Mouse (Mus musculus): ENCODE results near the gene Rin2. TPM values are rescaled to one million over a fixed set of nuclear protein-coding genes. Genes with fewer than 3 reads are reported as not detected.

The Rin2 gene
- polyA plus RNA-seq, 1 experiment from 2014 or later = 7.3 TPM

DNA sequence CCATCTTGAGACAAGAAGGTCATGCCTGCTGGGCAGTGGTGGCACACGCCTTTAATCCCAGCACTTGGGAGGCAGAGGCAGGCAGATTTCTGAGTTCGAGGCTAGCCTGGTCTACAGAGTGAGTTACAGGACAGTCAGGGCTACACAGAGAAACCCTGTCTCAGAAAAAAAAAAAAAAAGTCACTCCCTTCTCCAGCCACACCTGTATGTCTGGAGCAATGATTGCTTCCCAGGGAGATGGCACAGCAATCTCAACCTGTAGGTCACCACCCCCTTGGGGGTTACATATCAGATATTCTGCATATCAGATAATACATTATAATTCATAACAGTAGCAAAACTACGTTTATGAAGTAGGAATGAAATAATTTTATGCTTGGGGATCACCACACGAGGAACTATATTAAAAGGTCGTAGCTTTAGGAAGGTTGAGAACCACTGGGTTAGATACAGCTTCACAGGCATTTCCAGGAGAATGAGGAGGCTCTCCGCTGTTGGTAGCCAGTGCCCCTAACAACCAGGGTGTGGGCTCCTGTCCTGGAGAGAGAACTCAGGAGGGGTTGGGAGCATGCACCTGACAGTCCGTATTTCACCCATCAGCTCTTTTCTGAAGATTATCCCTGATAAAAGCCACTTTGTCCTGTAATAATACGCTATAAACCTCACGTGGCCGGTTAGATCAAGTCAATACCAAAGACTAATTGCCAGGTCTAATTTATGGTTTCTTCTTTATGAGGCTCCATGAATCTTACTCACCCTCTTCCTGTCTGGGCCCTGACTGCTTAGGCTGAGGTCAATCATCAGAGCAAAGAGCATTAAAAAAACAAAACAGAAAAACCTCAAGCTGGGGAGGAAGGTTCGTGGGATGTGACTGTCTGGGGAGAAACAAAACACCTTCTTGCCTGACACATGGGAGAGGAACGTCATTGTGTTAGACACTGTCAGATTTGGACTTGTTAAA is 166.2 kb downstream of the Rin2 start:
- Histone ChIP-seq H3K36me3 (ENCODE audit: poor library complexity, severe bottlenecking) (no peaks in the 10 kb centered on the region), H3K4me2 (no peak overlapping the region), H3K27me3 (no peaks in the 10 kb centered on the region), H3K9ac (no peak overlapping the region), H3K4me1 (peaks cover 6% of the 10 kb centered on the region; the same call in 1 of the 2 replicates), H3K27ac (no peak overlapping the region), H3K9me3 (replicated peaks) (no peaks in the 10 kb centered on the region), H3K4me3 (no peak overlapping the region)
- 87% methylated on average over 12 of the region's 12 CpGs for WGBS
- ATAC-seq = no peak

- Histone ChIP-seq H3K4me1 (peaks cover 6% of the 10 kb centered on the region; the same call in 1 of the 2 replicates), H3K27me3 (no peaks in the 10 kb centered on the region), H3K4me2 (no peak overlapping the region), H3K9ac (no peak overlapping the region), H3K4me3 (no peak overlapping the region), H3K9me3 (replicated peaks) (no peaks in the 10 kb centered on the region), H3K27ac (no peak overlapping the region), H3K36me3 (ENCODE audit: poor library complexity, severe bottlenecking) (no peaks in the 10 kb centered on the region)
- no peak for ATAC-seq
- 94% methylated on average over 6 of the region's 6 CpGs for whole genome bisulfite sequencing
Observed at GRCm38 (mm10) chr2:145843322-145843721, 168.3 kb downstream of the Rin2 start.

DNA sequence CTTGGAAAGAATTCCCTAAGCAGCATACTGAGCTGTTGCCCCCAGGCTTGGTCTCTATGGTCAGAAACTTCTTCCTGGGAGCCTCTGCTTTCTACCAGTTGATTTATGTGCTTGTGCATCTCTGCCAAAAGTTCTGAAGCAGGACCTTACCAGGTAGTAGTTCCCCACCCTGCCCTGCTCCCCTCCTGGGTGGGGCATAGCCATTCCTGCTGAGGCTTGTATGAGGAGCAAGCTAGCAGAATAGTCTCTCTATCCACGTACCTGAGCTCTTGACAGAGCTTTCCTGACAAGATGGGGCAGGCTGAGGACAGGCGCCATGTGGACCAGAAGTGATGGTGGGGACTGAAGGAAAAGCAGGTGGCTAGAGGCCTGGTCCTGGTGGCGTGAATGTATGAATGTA is 171.6 kb downstream of the Rin2 start:
- no peaks in the 10 kb centered on the region for H3K9me3 ChIP-seq (replicated peaks)
- 0 out of 2 replicates have a peak, but pooled peaks cover 6% of the 10 kb centered on the region for H3K4me1 ChIP-seq
- H3K27me3 ChIP-seq = no peaks in the 10 kb centered on the region
- no peak overlapping the region for H3K9ac ChIP-seq
- ATAC-seq = no peak
- H3K27ac ChIP-seq = no peak overlapping the region
- no peak overlapping the region for H3K4me2 ChIP-seq
- H3K36me3 ChIP-seq (ENCODE audit: poor library complexity, severe bottlenecking) = no peaks in the 10 kb centered on the region
- no peak overlapping the region for H3K4me3 ChIP-seq
- WGBS = 90% methylated on average over 3 of the region's 3 CpGs

GRCm38 (mm10) chr2:145849170-145849905 is 174.3 kb downstream of the Rin2 start:
- no peak overlapping the region for H3K9ac ChIP-seq
- 0 out of 2 replicates have a peak, but pooled peaks cover 6% of the 10 kb centered on the region for H3K4me1 ChIP-seq
- H3K4me3 ChIP-seq = no peak overlapping the region
- WGBS = 85% methylated on average over 10 of the region's 10 CpGs
- no peak for ATAC-seq
- H3K4me2 ChIP-seq = no peak overlapping the region
- no peaks in the 10 kb centered on the region for H3K36me3 ChIP-seq (ENCODE audit: poor library complexity, severe bottlenecking)
- no peak overlapping the region for H3K27ac ChIP-seq
- no peaks in the 10 kb centered on the region for H3K27me3 ChIP-seq
- no peaks in the 10 kb centered on the region for H3K9me3 ChIP-seq (replicated peaks)

- Histone ChIP-seq H3K4me3 (no peak overlapping the region), H3K9me3 (replicated peaks) (no peaks in the 10 kb centered on the region), H3K36me3 (ENCODE audit: poor library complexity, severe bottlenecking) (no peaks in the 10 kb centered on the region), H3K27me3 (no peaks in the 10 kb centered on the region), H3K27ac (no peak overlapping the region), H3K4me2 (no peak overlapping the region), H3K9ac (no peak overlapping the region), H3K4me1 (0 out of 2 replicates have a peak, but pooled peaks cover 6% of the 10 kb centered on the region)
- ATAC-seq = no peak
- WGBS = 73% methylated on average over 4 of the region's 4 CpGs
Observed at GRCm38 (mm10) chr2:145850779-145851178, 175.8 kb downstream of the Rin2 start.

DNA sequence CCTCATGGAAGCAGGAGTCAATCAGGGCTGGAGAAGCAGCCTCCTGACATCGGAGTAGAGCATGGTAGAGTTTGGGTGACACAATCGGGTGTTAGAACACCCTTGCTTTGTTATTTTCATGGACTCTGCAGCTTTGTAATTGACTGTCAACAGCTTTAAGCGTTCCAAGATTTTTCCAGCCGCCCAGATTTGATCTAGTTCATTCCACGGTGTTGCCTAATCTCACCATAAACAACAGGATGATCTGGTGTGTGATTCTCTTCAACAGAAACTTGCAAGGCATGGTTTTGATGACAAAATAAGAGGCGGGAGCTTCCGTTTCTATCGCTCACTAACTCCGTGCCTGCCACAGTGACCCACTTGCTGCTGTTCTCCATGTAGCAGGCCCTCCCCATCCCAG is 180.8 kb downstream of the Rin2 start:
- Histone ChIP-seq H3K4me1 (peaks cover 29% of the 10 kb centered on the region), H3K4me2 (no peak overlapping the region), H3K36me3 (ENCODE audit: poor library complexity, severe bottlenecking) (no peaks in the 10 kb centered on the region), H3K9ac (no peak overlapping the region), H3K4me3 (no peak overlapping the region), H3K27ac (no peak overlapping the region), H3K27me3 (no peaks in the 10 kb centered on the region), H3K9me3 (replicated peaks) (no peaks in the 10 kb centered on the region)
- no peak for ATAC-seq
- 93% methylated on average over 9 of the region's 9 CpGs for WGBS

- Histone ChIP-seq H3K4me3 (no peak overlapping the region), H3K36me3 (ENCODE audit: poor library complexity, severe bottlenecking) (no peaks in the 10 kb centered on the region), H3K27me3 (no peaks in the 10 kb centered on the region), H3K9me3 (replicated peaks) (no peaks in the 10 kb centered on the region), H3K4me2 (no peak overlapping the region), H3K4me1 (peaks cover 44% of the 10 kb centered on the region), H3K27ac (no peak overlapping the region), H3K9ac (no peak overlapping the region)
- WGBS = 77% methylated on average over 8 of the region's 8 CpGs
- ATAC-seq = no peak
Observed at GRCm38 (mm10) chr2:145857864-145858263, 182.8 kb downstream of the Rin2 start.

- H3K4me3 ChIP-seq = peak overlapping the region; percentile 43
- no peaks in the 10 kb centered on the region for H3K27me3 ChIP-seq
- no peaks in the 10 kb centered on the region for H3K9me3 ChIP-seq (replicated peaks)
- peak overlapping the region; percentile 67 for H3K4me2 ChIP-seq
- no peaks in the 10 kb centered on the region for H3K36me3 ChIP-seq (ENCODE audit: poor library complexity, severe bottlenecking)
- peaks cover 44% of the 10 kb centered on the region for H3K4me1 ChIP-seq
- H3K27ac ChIP-seq = peak overlapping the region; percentile 91
- ATAC-seq = peak; percentile 28
- 25% methylated on average over 7 of the region's 7 CpGs for WGBS
- 0 out of 2 replicates have a peak overlapping the region, but pooled peaks have one; percentile 65 for H3K9ac ChIP-seq
Observed at GRCm38 (mm10) chr2:145859442-145859931, 184.5 kb downstream of the Rin2 start.

DNA sequence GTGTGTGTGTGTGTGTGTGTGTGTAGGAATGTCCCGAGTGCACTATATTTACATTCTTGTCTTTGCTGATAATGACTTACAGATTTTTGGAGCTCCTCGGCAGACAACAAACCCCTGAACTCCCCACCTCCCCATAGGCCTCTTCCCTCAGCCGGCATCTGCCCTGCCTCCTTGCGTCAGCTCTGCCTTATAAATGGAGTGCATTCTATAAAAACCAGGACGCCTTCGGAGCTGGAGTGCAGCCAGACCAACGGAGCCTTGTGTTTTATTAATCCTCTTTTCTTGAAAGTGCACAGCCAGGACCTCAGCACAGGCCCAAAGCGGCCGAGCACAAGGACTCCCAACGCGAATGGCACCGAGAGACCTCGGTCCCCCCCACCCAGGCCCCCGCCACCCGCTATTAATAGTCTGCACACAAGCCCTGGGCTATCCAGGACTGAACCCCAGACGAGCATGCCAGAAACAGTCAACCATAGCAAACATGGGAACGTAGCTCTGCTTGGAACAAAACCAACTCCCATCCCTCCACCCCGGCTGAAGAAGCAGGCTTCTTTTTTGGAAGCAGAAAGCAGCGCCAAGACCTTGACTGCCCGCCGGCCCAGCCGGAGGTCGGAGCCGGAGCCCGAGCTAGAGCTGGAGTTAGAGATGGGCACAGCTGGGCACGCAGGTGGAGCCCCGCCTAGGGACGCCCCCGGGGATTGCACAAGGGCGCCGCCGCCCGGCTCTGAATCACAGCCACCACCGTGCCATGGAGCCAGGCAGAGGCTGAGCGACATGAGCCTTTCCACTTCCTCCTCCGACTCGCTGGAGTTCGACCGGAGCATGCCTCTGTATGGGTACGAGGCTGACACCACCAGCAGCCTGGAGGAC is 185.2 kb downstream of the Rin2 start:
- Histone ChIP-seq H3K27me3 (no peaks in the 10 kb centered on the region), H3K27ac (peak overlapping the region; percentile 91)
- peak; percentile 87 for ATAC-seq

GRCm38 (mm10) chr2:145861193-145862123 is 186.4 kb downstream of the Rin2 start:
- Histone ChIP-seq H3K9ac (peak overlapping the region; percentile 65), H3K9me3 (replicated peaks) (no peaks in the 10 kb centered on the region), H3K36me3 (ENCODE audit: poor library complexity, severe bottlenecking) (no peaks in the 10 kb centered on the region), H3K27ac (peak overlapping the region; percentile 91), H3K4me1 (peaks cover 44% of the 10 kb centered on the region), H3K27me3 (no peaks in the 10 kb centered on the region), H3K4me3 (peak overlapping the region; percentile 43), H3K4me2 (peak overlapping the region; percentile 67)
- no peak for ATAC-seq
- WGBS = 45% methylated on average over 8 of the region's 8 CpGs

More for the DNA sequence above, 185.2 kb downstream of the Rin2 start:
- peak overlapping the region; percentile 65 for H3K9ac ChIP-seq
- 2% methylated on average over 40 of the region's 40 CpGs for WGBS
- no peaks in the 10 kb centered on the region for H3K36me3 ChIP-seq (ENCODE audit: poor library complexity, severe bottlenecking)
- H3K4me2 ChIP-seq = peak overlapping the region; percentile 67
- peaks cover 44% of the 10 kb centered on the region for H3K4me1 ChIP-seq
- H3K9me3 ChIP-seq (replicated peaks) = no peaks in the 10 kb centered on the region
- peak overlapping the region; percentile 43 for H3K4me3 ChIP-seq

Measured in forebrain, embryonic 13.5 days (tissue).